Mouse (Mus musculus): Measurements from ENCODE around the gene Coasy.

- TF ChIP-seq CTCF (IDR thresholded peaks at IDR 0.05; ENCODE audit: borderline replicate concordance, insufficient read depth, low read depth, low read length) (no peak), POLR2A (IDR thresholded peaks at IDR 0.05; ENCODE audit: borderline replicate concordance, insufficient read depth, low read length) (no peak)
Measured at GRCm38 (mm10) chr11:101070189-101070527, 12.2 kb upstream of the Coasy start.

Measured in cerebellum, adult 2 months (tissue).